In the genomic region with DNA sequence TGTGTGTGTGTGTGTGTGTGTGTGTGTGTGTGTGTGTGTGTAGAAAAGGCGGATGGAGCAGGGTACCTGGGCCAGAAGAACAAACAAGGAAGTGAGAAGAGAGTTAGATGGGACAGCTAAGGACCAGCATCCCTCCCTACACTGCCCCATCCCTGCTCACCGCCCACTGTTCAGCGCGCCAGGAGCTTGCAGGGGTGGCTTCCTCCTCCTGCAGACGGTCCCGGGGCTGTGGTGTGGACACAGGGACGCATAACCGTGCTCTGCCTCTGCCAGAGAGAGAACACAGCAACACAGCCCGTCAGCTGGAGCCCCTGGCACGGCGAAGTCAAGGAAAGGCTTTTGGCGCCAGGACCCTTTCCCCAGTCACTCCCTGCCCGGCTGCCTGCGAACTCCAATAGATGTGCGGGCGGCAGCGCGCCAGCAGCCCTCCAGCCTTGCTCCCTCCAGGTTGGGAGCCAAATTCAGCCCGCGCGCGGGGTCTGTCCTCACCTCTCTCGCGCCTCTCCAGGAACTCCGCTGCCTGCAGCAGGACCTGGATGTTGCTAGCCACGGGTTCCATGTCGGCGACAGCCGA, we compare ENCODE assay signal across 8 mouse cellular contexts. TPM values are rescaled to one million over a fixed set of nuclear protein-coding genes. Genes with fewer than 3 reads are reported as not detected.
DNase-seq lines count a peak whose midpoint lies in the region; ATAC-seq and TF ChIP-seq lines count a peak whose summit lies in the region.

No protein-coding gene starts in this region.

- no peak for TF ChIP-seq POLR2A in ES-Bruce4 (IDR thresholded peaks at IDR 0.05; ENCODE audit: insufficient read depth, low read length)
- TF ChIP-seq POLR2A in cortical plate, adult 2 months (IDR thresholded peaks at IDR 0.05; ENCODE audit: extremely low read depth, insufficient read depth, low read length): no peak

- peak; percentile 33 for DNase-seq in kidney, adult 9 months
- no peak for DNase-seq in kidney, postnatal 10 days
- DNase-seq in hindbrain, embryonic 11.5 days (ENCODE audit: low spot score): no peak
- DNase-seq in lung, postnatal 25 days (ENCODE audit: low spot score): peak; percentile 5
- DNase-seq in adrenal gland, adult 2 months: no peak

- no peaks in the 10 kb centered on the region for H3K27me3 ChIP-seq in ES-Bruce4 (ENCODE audit: control insufficient read depth, insufficient read depth, low read length, poor library complexity, severe bottlenecking)
- H3K27me3 ChIP-seq in hindbrain, embryonic 11.5 days (ENCODE audit: control insufficient read depth, insufficient read depth, low read length): no peaks in the 10 kb centered on the region
- H3K27me3 ChIP-seq in stomach, embryonic 16.5 days (ENCODE audit: control insufficient read depth, insufficient read depth, low read length): no peaks in the 10 kb centered on the region

- WGBS in hindbrain, embryonic 11.5 days: 2% methylated on average over 28 of the region's 29 CpGs
- WGBS in stomach, embryonic 16.5 days: under 1% methylated on average over 27 of the region's 29 CpGs

- H3K4me1 ChIP-seq in ES-Bruce4 (ENCODE audit: control insufficient read depth, insufficient read depth, low read length): peaks cover 9% of the 10 kb centered on the region
- H3K4me1 ChIP-seq in cortical plate, adult 2 months (ENCODE audit: control insufficient read depth, insufficient read depth, low read length): peaks cover 2% of the 10 kb centered on the region
- H3K4me1 ChIP-seq in hindbrain, embryonic 11.5 days (replicated peaks; ENCODE audit: control insufficient read depth, insufficient read depth, low read length): peaks cover 6% of the 10 kb centered on the region; the same call in 1 of the 2 replicates
- peaks cover 31% of the 10 kb centered on the region for H3K4me1 ChIP-seq in stomach, embryonic 16.5 days (ENCODE audit: control insufficient read depth, insufficient read depth, low read length)

- no peak for TF ChIP-seq CTCF in ES-Bruce4 (IDR thresholded peaks at IDR 0.05; ENCODE audit: low read depth, low read length)
- TF ChIP-seq CTCF in cortical plate, adult 2 months (IDR thresholded peaks at IDR 0.05; ENCODE audit: extremely low read depth, insufficient read depth, low read length): no peak

- peak overlapping the region; percentile 86 for H3K9ac ChIP-seq in ES-Bruce4 (ENCODE audit: low read depth, poor library complexity, severe bottlenecking)
- peak overlapping the region; percentile 74 for H3K9ac ChIP-seq in hindbrain, embryonic 11.5 days (ENCODE audit: low read depth, low read length)
- peak overlapping the region; percentile 78 for H3K9ac ChIP-seq in stomach, embryonic 16.5 days (ENCODE audit: low read length)

- H3K4me3 ChIP-seq in ES-Bruce4 (ENCODE audit: low read depth, low read length): peak overlapping the region; percentile 70
- peak overlapping the region; percentile 34 for H3K4me3 ChIP-seq in cortical plate, adult 2 months (ENCODE audit: insufficient read depth, low read length)
- peak overlapping the region; percentile 63 for H3K4me3 ChIP-seq in hindbrain, embryonic 11.5 days (ENCODE audit: low read depth, low read length)
- H3K4me3 ChIP-seq in stomach, embryonic 16.5 days (replicated peaks; ENCODE audit: low read length): peak overlapping the region; percentile 75

- H3K4me2 ChIP-seq in hindbrain, embryonic 11.5 days (replicated peaks; ENCODE audit: low read depth, low read length): peak overlapping the region; percentile 93
- peak overlapping the region; percentile 55 for H3K4me2 ChIP-seq in stomach, embryonic 16.5 days (ENCODE audit: low read depth, low read length)

- no peak for TF ChIP-seq EP300 in ES-Bruce4 (IDR thresholded peaks at IDR 0.05; ENCODE audit: insufficient read depth, low read depth, low read length)

- ATAC-seq in hindbrain, embryonic 11.5 days (ENCODE audit: low FRiP score): peak; percentile 31; the same call in 1 of the 2 replicates
- peak; percentile 16; the same call in 1 of the 2 replicates for ATAC-seq in stomach, embryonic 16.5 days (ENCODE audit: insufficient read depth, low FRiP score)

- no peak overlapping the region for H3K27ac ChIP-seq in ES-Bruce4 (ENCODE audit: insufficient read depth, low read length)
- H3K27ac ChIP-seq in cortical plate, adult 2 months (ENCODE audit: insufficient read depth, low read length): no peak overlapping the region
- peak overlapping the region; percentile 88 for H3K27ac ChIP-seq in hindbrain, embryonic 11.5 days (ENCODE audit: low read depth, low read length)
- peak overlapping the region; percentile 5 for H3K27ac ChIP-seq in stomach, embryonic 16.5 days (ENCODE audit: low read length)

- peaks cover 6% of the 10 kb centered on the region; the same call in 1 of the 2 replicates for H3K36me3 ChIP-seq in ES-Bruce4 (ENCODE audit: control insufficient read depth, insufficient read depth, low read length, poor library complexity, severe bottlenecking)
- peaks cover 8% of the 10 kb centered on the region for H3K36me3 ChIP-seq in hindbrain, embryonic 11.5 days (ENCODE audit: control insufficient read depth, insufficient read depth, low read length)
- H3K36me3 ChIP-seq in stomach, embryonic 16.5 days (ENCODE audit: control insufficient read depth, insufficient read depth, low read length): peaks cover 9% of the 10 kb centered on the region; the same call in 1 of the 2 replicates

- H3K9me3 ChIP-seq in ES-Bruce4 (replicated peaks; ENCODE audit: control insufficient read depth, insufficient read depth, low read length, poor library complexity, severe bottlenecking): no peaks in the 10 kb centered on the region
- no peaks in the 10 kb centered on the region for H3K9me3 ChIP-seq in hindbrain, embryonic 11.5 days (ENCODE audit: control insufficient read depth, low read length)
- H3K9me3 ChIP-seq in stomach, embryonic 16.5 days (replicated peaks; ENCODE audit: control insufficient read depth, low read length): no peaks in the 10 kb centered on the region

RNA-seq across cellular contexts. Expression of a gene that starts 0.4 kb away (rescaled TPM):
- 5.1 and 6.5 TPM in 2 replicates for polyA plus RNA-seq in ES-Bruce4 (2011; ENCODE audit: insufficient read depth, insufficient read length, low read depth, missing spikeins)
- polyA plus RNA-seq in cortical plate, adult 2 months (2012; rRNA removed): 1.2 and 1.9 TPM in 2 replicates
- 28.4 and 30.5 TPM in 2 replicates for polyA plus RNA-seq in hindbrain, embryonic 11.5 days (2014; fragmentation: Nextera tagmentation; extraction: Ambion mirVana)
- polyA plus RNA-seq in stomach, embryonic 16.5 days (2015; fragmentation: Nextera tagmentation; extraction: Ambion mirVana): 31.8 and 35.5 TPM in 2 replicates
- total RNA-seq in adrenal gland, adult 2 months (2021): 1 to 10 TPM; 1.2 to 1.7 TPM
- polyA plus RNA-seq in adrenal gland, adult 2 months (2012; rRNA removed): 5.5 and 6.4 TPM in 2 replicates

RNA-seq across cellular contexts. Expression of a gene that starts 7.5 kb away (rescaled TPM):
- polyA plus RNA-seq in ES-Bruce4 (2011; ENCODE audit: insufficient read depth, insufficient read length, low read depth, missing spikeins): 40.5 and 42.8 TPM in 2 replicates
- 148 and 163 TPM in 2 replicates for polyA plus RNA-seq in cortical plate, adult 2 months (2012; rRNA removed)
- polyA plus RNA-seq in hindbrain, embryonic 11.5 days (2014; fragmentation: Nextera tagmentation; extraction: Ambion mirVana): 90.2 and 90.9 TPM in 2 replicates
- polyA plus RNA-seq in stomach, embryonic 16.5 days (2015; fragmentation: Nextera tagmentation; extraction: Ambion mirVana): 76.2 and 79.2 TPM in 2 replicates
- total RNA-seq in adrenal gland, adult 2 months (2021): 10 to 100 TPM; 39.3 to 70.0 TPM
- polyA plus RNA-seq in adrenal gland, adult 2 months (2012; rRNA removed): 91.7 and 105 TPM in 2 replicates

RNA-seq across cellular contexts. Expression of a gene that starts 8.9 kb away (rescaled TPM):
- polyA plus RNA-seq in ES-Bruce4 (2011; ENCODE audit: insufficient read depth, insufficient read length, low read depth, missing spikeins): 230 and 234 TPM in 2 replicates
- polyA plus RNA-seq in cortical plate, adult 2 months (2012; rRNA removed): 168 and 177 TPM in 2 replicates
- 433 and 450 TPM in 2 replicates for polyA plus RNA-seq in hindbrain, embryonic 11.5 days (2014; fragmentation: Nextera tagmentation; extraction: Ambion mirVana)
- 444 and 484 TPM in 2 replicates for polyA plus RNA-seq in stomach, embryonic 16.5 days (2015; fragmentation: Nextera tagmentation; extraction: Ambion mirVana)
- 100 to 1,000 TPM; 160 to 164 TPM for total RNA-seq in adrenal gland, adult 2 months (2021)
- polyA plus RNA-seq in adrenal gland, adult 2 months (2012; rRNA removed): 279 and 328 TPM in 2 replicates

RNA-seq across cellular contexts. Expression of a gene that starts 33.4 kb away (rescaled TPM):
- polyA plus RNA-seq in ES-Bruce4 (2011; ENCODE audit: insufficient read depth, insufficient read length, low read depth, missing spikeins): 38.5 and 45.2 TPM in 2 replicates
- 53.0 and 57.0 TPM in 2 replicates for polyA plus RNA-seq in cortical plate, adult 2 months (2012; rRNA removed)
- polyA plus RNA-seq in hindbrain, embryonic 11.5 days (2014; fragmentation: Nextera tagmentation; extraction: Ambion mirVana): 64.8 and 77.3 TPM in 2 replicates
- 112 and 113 TPM in 2 replicates for polyA plus RNA-seq in stomach, embryonic 16.5 days (2015; fragmentation: Nextera tagmentation; extraction: Ambion mirVana)
- total RNA-seq in adrenal gland, adult 2 months (2021): 100 to 1,000 TPM; 111 to 119 TPM
- 90.6 and 113 TPM in 2 replicates for polyA plus RNA-seq in adrenal gland, adult 2 months (2012; rRNA removed)

RNA-seq across cellular contexts. Expression of a gene that starts 40.3 kb away (rescaled TPM):
- polyA plus RNA-seq in ES-Bruce4 (2011; ENCODE audit: insufficient read depth, insufficient read length, low read depth, missing spikeins): 2.8 and 3.6 TPM in 2 replicates
- 40.2 and 44.9 TPM in 2 replicates for polyA plus RNA-seq in cortical plate, adult 2 months (2012; rRNA removed)
- polyA plus RNA-seq in hindbrain, embryonic 11.5 days (2014; fragmentation: Nextera tagmentation; extraction: Ambion mirVana): 0.42 and 0.48 TPM in 2 replicates
- polyA plus RNA-seq in stomach, embryonic 16.5 days (2015; fragmentation: Nextera tagmentation; extraction: Ambion mirVana): 1.00 and 1.6 TPM in 2 replicates
- total RNA-seq in adrenal gland, adult 2 months (2021): under 1 TPM; 0.55 to 0.86 TPM
- polyA plus RNA-seq in adrenal gland, adult 2 months (2012; rRNA removed): 1.3 and 1.7 TPM in 2 replicates

Comparison
In these comparisons a context has a peak if more than half of its experiments do, and no peak if none do; other contexts are left out.
1. DNase-seq: peak in kidney, adult 9 months (single experiment) and lung, postnatal 25 days (single experiment); none in kidney, postnatal 10 days (single experiment), hindbrain, embryonic 11.5 days (single experiment) and adrenal gland, adult 2 months (single experiment).
2. H3K27ac ChIP-seq: peak in hindbrain, embryonic 11.5 days (single experiment) and stomach, embryonic 16.5 days (single experiment); none in ES-Bruce4 (single experiment) and cortical plate, adult 2 months (single experiment).
3. Peak in every context shown above with its lines, with median percentiles within 50 percentile points of each other: H3K4me3 ChIP-seq and H3K9ac ChIP-seq.